Mouse (Mus musculus) gonadal fat pad, adult 2 months (tissue): Measurements from ENCODE around the gene Lin28a. TPM values are rescaled to one million over a fixed set of nuclear protein-coding genes. Genes with fewer than 3 reads are reported as not detected.

Source experiments
- DNase-seq: peaks from one replicate; pipeline ENCODE4 v3.0.0-alpha.2; 2012; ENCODE audit warnings: low read depth
- polyA plus RNA-seq: library from polyadenylated mRNA; depleted of rRNA; stranded (reverse); fragments of >200 nt; gene quantifications from 2 replicates; pipeline ENCODE4 v1.2.3, GENCODE M21; 2012; rRNA removed

Gene Lin28a
- polyA plus RNA-seq, 1 experiment, result not detected

- no peak for DNase-seq
These were observed 38.1 kb downstream of the Lin28a start for GRCm38 (mm10) chr4:133980496-133980895.

- no peak for DNase-seq
These were observed 40.5 kb downstream of the Lin28a start for GRCm38 (mm10) chr4:133978021-133978711.

- DNase-seq, result no peak
These were observed 46.9 kb downstream of the Lin28a start for GRCm38 (mm10) chr4:133971741-133972140.

DNA sequence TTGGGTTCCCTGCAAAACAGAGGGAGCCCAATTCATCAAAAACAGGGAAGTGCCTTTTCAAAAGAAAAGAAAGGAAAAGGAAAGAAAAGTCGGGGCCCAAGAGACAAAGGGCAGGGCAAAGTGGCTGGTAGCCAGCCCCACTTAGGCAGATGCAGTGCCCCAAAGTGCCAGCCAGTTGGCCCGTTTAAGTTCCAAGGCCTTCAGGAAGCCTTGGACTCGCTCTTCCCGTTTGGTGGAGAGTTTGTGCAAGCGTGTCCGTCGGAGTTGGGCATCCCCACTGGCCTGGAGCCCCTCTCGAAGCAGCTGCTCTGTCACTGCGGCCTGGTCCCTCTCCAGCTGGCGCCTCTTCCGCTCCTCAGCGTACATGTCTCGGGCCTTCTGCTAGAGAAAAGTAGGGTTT is 47.8 kb downstream of the Lin28a start:
- no peak for DNase-seq

DNA sequence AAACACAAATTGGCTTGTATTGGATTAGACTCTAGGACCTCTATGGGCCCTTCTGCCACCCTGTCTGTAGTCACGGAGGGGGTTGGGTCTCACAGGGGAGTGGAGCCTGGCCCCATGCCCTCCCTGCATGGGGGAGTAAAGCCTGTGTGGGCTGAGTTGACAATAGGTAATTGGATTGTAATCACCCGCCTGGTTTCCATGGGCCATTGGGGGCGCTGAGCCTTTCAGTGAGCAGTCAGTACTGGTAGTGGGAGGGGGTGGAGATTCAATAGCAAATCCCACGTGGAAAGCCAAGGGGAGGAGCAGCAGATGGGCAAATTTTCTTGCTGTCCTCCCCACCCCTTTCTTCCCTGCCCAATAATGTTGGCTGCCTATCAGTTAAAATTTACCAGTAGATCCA is 48.4 kb downstream of the Lin28a start:
- no peak for DNase-seq

DNA sequence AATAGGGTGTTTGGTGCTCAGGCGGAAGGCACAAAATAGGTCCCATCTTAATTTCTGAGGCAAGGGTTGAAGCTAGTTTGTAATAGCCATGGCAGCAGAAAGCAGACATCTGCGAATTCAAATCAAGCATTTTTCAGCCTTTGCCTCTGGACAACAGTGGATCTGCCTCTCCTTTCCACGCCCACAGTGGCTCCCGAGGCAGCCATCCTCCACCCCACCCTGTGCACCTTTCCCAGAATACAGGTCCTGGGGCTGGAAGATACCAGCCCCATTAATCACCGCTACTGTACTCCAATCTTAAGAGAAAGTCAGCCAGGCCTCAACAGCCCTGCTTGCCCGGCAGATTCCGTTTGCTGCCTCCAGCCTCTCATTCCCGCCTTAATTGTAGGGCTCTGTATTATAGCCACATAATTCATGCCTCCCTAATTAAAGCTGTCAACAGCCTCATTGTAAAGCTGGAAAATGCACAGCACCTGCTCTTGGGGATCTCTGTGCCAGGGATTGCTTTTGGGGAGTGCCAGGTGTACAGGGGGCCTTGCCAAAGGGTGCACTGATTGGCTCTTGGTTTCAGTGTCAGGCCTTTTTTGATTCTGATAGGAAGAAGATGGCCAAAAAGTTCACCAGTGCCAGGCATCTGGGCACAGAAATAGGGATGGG is 49.4 kb downstream of the Lin28a start:
- DNase-seq, result no peak

DNA sequence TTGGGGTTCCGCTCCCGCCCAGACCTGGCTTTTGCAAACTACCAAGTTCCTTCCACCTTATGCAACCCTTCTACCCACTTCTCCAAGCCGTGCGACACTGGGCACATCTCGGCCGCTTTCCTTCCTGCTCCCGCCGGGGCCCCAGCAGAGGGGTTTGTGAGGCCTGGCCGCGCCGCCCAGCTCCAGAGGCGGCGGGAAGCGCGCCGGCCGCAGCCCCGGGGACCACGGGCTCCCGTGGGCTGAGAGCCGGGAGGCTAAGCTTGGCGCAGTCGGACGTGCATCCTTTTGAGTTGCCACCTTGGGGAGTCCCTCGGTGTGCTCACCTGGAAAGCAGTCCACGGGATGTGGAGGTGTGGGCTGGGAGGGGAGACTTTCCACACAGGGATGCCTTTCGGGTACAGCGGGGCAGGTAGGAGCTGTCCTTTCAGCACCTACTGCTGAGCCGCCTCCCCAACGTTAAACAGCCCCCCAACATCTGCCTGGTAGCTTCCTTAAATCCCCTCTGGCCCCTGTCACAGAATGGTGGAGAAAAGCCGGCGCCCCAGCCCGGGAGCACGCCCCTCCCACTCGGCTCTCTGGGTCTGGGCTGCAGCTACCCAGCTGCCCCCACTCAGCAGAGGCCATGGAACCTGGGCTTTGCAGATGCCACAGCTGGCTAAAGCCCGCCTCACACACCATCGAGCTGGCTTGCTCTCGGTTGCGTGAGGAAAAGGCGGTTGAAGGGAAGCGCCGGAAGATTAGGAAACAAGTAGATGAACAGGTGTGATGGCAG is 50.3 kb downstream of the Lin28a start, which contains the start of gene Hmgn2:
Hmgn2 (minus strand) TSS at position 501 of the 772 bp plus-strand sequence.
- DNase-seq, result no peak

DNA sequence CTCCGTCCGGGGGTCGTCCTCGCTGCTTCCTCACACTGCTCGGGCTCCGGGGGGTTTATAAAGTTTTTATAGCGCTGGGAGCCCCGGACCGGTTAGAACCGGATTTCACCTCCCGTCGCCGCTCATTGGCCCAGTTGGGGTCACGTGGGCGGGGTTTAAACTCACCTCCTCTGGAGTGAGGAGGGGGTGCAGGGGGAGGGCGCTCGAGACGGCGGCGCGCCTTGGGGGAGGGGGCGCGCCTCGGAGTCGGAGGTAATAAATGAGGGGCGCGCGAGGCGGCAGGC is 50.8 kb downstream of the Lin28a start:
- DNase-seq, result no peak

- no peak for DNase-seq
These were observed 51.3 kb downstream of the Lin28a start for GRCm38 (mm10) chr4:133967138-133967865.

GRCm38 (mm10) chr4:133966271-133966940 is 52.2 kb downstream of the Lin28a start:
- no peak for DNase-seq

DNA sequence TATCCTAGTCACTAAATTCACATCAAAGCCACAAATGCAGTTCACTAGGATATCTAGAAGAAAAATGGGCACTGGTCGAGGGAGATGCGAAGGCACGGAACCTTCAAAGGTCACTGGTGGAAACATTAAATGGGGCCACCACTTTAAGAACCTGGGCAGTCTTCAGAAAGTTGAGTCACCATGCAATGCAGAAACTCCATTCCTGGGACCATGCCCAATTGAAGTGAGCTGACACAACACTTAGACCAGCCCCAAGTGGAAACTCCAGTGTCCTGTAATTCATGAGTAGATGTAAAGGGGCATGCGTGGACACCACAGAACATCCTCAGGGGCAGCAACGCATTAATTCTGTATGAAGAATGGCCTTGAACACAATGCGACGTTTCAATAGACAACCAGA is 56.1 kb downstream of the Lin28a start:
- DNase-seq, result no peak

DNA sequence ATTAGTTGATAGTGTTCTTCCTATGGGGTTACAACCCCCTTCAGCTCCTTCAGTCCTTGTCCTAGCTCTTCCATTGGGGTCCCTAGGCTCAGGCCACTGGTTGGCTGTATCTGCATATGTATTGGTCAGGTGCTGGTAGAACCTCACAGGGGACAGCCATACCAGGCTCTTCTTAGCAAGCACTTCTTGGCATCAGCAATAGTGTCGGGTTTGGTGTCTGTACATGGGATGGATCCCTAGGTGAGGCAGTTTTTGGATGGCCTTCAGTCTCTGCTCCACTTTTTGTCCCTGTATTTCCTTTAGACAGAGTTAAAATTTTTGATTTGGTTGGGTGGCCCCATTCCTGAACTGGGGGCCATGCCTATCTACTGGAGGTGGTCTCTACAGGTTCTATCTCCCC is 59.8 kb downstream of the Lin28a start:
- DNase-seq, result no peak

GRCm38 (mm10) chr4:133956358-133956757 is 62.3 kb downstream of the Lin28a start:
- no peak for DNase-seq

Other genes with a start within 250 kb of the Lin28a start
- 14.4 and 16.2 TPM in 2 replicates for gene Rps6ka1, start 131.0 kb downstream of the Lin28a start, polyA plus RNA-seq
- 49.6 and 50.2 TPM in 2 replicates for gene Hmgn2, start 50.2 kb downstream of the Lin28a start, polyA plus RNA-seq
- gene Dhdds, start 17.9 kb downstream of the Lin28a start, polyA plus RNA-seq, result 40.2 and 50.3 TPM in 2 replicates
- 0.42 and 0.84 TPM in 2 replicates for gene Zfp683, start 35.0 kb upstream of the Lin28a start, polyA plus RNA-seq
- gene Crybg2, start 42.0 kb upstream of the Lin28a start, polyA plus RNA-seq, result 3.1 and 4.5 TPM in 2 replicates
- 1,433 and 3,556 TPM in 2 replicates for gene Cd52, start 76.2 kb upstream of the Lin28a start, polyA plus RNA-seq
- gene Ubxn11, start 83.7 kb upstream of the Lin28a start, polyA plus RNA-seq, result 22.2 and 28.3 TPM in 2 replicates
- 935 and 1,090 TPM in 2 replicates for gene Sh3bgrl3, start 109.9 kb upstream of the Lin28a start, polyA plus RNA-seq
- gene Cep85, start 168.3 kb upstream of the Lin28a start, polyA plus RNA-seq, result 21.3 and 29.8 TPM in 2 replicates
- not detected in 2 replicates for gene Gm7534, start 184.2 kb upstream of the Lin28a start, polyA plus RNA-seq
- 0.23 and 0.56 TPM in 2 replicates for gene Catsper4, start 208.5 kb upstream of the Lin28a start, polyA plus RNA-seq
- gene Cnksr1, start 219.6 kb upstream of the Lin28a start, polyA plus RNA-seq, result 8.7 and 10.3 TPM in 2 replicates
- gene E130218I03Rik, start 224.8 kb upstream of the Lin28a start, polyA plus RNA-seq, result 0.05 TPM in 1 of 2 replicates, not detected in the other
- gene Zfp593, start 226.8 kb upstream of the Lin28a start, polyA plus RNA-seq, result 8.7 and 8.9 TPM in 2 replicates
- gene Gm30191, start 228.1 kb upstream of the Lin28a start, polyA plus RNA-seq, result not detected in 2 replicates
- gene Grrp1, start 235.3 kb upstream of the Lin28a start, polyA plus RNA-seq, result 15.0 and 15.6 TPM in 2 replicates